Mouse (Mus musculus): ENCODE results near the gene Adgrl3. TPM values are rescaled to one million over a fixed set of nuclear protein-coding genes. Genes with fewer than 3 reads are reported as not detected.
A peak's percentile ranks its signal among the peaks of the same experiment; 100 is the strongest.

Adgrl3 gene
- total RNA-seq, 4 experiments from 2014 or later, result 202 to 218 (median 203) TPM

DNA sequence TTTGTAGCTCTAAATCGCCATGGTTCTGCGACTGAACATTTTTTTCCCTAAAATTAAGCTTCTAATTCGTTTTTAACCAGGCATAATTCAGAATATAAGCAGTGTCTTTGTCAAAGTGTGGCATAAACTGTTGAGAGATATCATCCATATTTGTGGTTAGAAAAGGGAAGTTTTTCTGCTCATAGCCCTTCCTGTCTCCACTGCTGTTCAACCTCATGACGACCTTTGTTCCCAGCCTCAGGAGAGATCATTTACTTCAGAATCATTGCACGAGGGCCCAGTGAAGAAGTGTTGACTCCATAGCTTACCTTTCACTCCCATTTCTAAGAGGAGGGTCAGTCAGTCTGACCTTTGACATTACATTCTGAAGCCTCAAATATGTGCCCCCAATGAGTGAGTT is 56.4 kb downstream of the Adgrl3 start:
- no peak for DNase-seq (ENCODE audit: low spot score in 2 of 2)

GRCm38 (mm10) chr5:81077031-81077430 is 57.1 kb downstream of the Adgrl3 start:
- no peak for DNase-seq (ENCODE audit: low spot score in 2 of 2)

- DNase-seq (ENCODE audit: low spot score in 2 of 2), result no peak
Observed at GRCm38 (mm10) chr5:81077990-81078389, 58.1 kb downstream of the Adgrl3 start.

- no peak for DNase-seq (ENCODE audit: low spot score in 2 of 2)
Observed at GRCm38 (mm10) chr5:81083698-81084360, 63.9 kb downstream of the Adgrl3 start.

GRCm38 (mm10) chr5:81085152-81085551 is 65.2 kb downstream of the Adgrl3 start:
- no peak for DNase-seq (ENCODE audit: low spot score in 2 of 2)

DNA sequence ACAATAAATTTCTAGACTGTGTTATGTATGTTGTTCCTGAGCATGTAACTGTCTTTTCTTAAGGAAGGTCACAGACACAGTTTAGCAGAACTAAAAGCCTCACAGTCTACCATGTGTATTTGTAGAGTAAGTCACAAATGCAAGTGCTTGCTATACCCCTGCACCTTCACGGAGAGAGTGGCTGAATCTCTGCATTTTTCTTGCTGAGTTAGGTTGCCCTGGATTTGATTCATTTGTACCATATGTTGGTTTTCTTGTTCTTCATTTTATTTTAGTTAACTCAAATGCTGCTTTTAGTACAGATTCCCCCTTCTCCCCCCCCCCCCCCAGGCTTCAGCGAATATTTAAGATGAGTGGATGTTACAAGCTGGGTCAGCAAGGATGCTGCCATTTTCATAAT is 68.7 kb downstream of the Adgrl3 start:
- DNase-seq (ENCODE audit: low spot score in 2 of 2), result no peak

DNA sequence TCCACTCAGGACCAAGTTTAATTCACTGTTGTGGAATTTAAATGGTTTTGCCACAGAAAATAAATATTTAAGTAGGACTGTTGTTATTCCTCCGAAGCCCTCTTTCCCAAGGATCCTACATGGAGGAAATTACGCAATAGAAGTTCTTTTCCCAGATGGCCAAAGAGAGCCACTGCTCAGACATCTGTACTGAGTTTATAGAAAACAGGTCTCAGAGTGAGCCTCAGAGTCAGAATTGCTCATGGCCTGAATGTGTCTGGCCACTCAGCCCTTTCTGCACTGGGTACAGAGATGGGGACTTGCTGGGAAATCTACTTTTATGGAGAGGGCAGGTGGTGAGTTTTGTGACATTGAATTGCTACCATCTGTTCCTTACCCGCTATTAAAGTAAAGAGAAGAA is 74.7 kb downstream of the Adgrl3 start:
- DNase-seq (ENCODE audit: low spot score in 2 of 2), result no peak

GRCm38 (mm10) chr5:81097131-81097530 is 77.2 kb downstream of the Adgrl3 start:
- DNase-seq (ENCODE audit: low spot score in 2 of 2), result no peak

GRCm38 (mm10) chr5:81107431-81107830 is 87.5 kb downstream of the Adgrl3 start:
- no peak for DNase-seq (ENCODE audit: low spot score in 2 of 2)

- no peak for DNase-seq (ENCODE audit: low spot score in 2 of 2)
Observed at GRCm38 (mm10) chr5:81124483-81124882, 104.5 kb downstream of the Adgrl3 start.

DNA sequence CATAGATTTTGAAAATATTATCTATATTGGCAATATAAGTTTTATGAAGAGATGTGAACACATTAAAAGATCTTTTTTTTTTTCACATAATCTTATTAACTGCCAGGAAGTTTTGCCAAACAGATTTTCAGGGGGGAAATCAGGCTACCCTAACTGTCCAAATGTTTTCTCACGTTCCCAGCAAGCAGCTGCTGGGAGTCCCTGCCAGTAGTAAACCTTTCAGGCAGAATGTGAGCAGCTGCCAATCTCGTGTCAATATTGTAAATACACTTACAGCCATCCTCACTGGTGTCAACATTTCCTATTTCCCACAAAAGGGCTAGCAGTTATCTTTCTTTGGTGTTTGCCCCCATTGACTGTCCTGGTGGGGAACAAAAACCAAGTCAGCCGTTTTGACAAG is 107.7 kb downstream of the Adgrl3 start:
- no peak for DNase-seq (ENCODE audit: low spot score in 2 of 2)

GRCm38 (mm10) chr5:81136394-81136793 is 116.5 kb downstream of the Adgrl3 start:
- DNase-seq (ENCODE audit: low spot score in 2 of 2), result no peak

DNA sequence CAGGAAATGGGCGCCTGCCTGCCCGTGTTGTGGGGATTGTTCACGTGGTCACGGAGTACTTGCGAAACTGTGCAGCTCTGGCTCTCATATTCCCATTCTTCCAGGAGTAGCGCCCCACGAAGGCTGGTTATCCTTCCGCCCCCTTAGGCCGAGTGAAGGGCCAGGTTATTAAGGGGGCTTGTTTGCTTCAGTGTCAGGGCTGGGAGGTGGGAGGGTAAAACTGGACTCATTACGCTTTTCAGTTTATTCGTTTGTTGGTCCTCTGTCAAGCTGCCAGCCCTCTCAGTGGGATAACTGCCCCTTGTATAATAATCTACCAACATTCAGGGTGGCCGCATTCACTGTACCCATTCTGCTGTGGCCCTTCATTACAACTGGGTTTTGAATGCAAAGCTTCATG is 135.9 kb downstream of the Adgrl3 start:
- peak in 1 of 2 experiments; percentile 27 for DNase-seq (ENCODE audit: low spot score in 2 of 2)

- peak in 1 of 2 experiments; percentile 43 for DNase-seq (ENCODE audit: low spot score in 2 of 2)
Observed at GRCm38 (mm10) chr5:81156281-81156680, 136.3 kb downstream of the Adgrl3 start.

GRCm38 (mm10) chr5:81156796-81157195 is 136.9 kb downstream of the Adgrl3 start:
- DNase-seq (ENCODE audit: low spot score in 2 of 2), result no peak

DNA sequence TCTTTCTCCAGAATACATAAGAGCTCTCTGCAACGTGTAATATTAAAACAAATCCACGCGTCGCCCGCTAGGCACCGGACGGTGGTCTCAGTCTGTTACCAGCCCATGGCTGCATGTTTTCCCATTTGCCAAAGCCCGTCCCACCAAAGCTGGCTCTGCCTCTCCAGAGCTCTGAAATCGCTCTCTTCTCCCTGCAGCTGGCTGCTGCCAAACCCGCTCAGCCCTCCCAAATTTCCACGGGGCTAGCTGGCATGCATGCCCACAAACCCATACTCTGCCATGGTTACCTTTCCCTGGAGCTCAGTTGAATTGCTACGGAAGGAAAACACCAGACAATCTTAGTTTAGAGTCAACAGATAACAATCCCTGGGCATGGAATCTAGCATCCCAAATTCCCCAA is 139.1 kb downstream of the Adgrl3 start:
- DNase-seq (ENCODE audit: low spot score in 2 of 2), result no peak

GRCm38 (mm10) chr5:81160431-81160830 is 140.5 kb downstream of the Adgrl3 start:
- DNase-seq (ENCODE audit: low spot score in 2 of 2), result no peak

DNA sequence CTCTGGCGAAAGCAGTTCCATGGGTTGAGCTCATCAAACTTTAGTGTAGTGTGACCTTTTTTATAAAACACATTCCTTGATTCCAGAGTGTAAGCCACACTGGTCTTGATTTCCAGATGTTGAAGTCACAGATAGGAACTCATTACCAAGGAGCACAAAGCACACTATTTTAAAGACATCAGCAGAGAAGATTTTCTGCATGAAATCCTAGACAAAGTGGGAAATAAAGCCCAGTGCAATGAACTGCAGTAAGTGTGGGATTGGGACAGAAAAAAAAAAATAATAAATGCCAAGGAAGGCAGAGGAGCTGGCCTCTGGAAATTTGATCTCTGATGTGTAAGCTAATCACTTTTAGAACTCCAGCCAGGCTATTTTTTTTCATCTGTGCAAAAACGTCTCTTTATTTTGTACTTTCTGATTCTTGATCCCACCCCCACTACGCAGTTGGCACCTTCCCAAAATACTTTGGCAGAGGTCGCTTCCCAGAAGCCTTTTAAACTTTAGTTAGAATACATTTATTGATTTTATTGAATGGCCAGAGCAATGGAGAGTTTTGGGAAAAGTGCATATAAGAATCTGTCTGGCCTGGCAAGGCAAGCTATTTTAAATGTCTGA is 169.0 kb downstream of the Adgrl3 start:
- no peak for DNase-seq (ENCODE audit: low spot score in 2 of 2)

DNA sequence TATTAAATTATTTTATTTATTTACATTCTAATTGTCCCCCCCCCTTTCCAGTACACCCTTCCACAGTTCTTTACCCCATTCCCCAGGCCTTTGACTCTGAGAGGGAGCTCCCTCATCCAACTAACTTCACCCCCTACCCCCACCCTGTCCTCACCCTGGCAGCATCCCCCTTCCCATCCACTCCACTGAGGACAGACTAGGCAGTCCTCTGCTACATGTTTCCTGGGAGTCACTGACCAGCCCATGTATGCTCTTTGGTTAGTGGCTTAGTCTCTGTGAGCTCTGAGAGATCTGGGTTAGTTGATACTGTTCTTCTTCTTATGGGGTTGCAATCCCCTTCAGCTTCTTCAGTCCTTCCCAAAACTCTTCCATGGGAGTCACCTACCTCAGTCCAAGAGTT is 180.4 kb downstream of the Adgrl3 start:
- DNase-seq (ENCODE audit: low spot score in 2 of 2), result no peak

- DNase-seq (ENCODE audit: low spot score in 2 of 2), result no peak
Observed at GRCm38 (mm10) chr5:81201885-81202284, 181.9 kb downstream of the Adgrl3 start.

GRCm38 (mm10) chr5:81218500-81219057 is 198.6 kb downstream of the Adgrl3 start:
- no peak for DNase-seq (ENCODE audit: low spot score in 2 of 2)

- DNase-seq (ENCODE audit: low spot score in 2 of 2), result no peak
Observed at GRCm38 (mm10) chr5:81224465-81224864, 204.5 kb downstream of the Adgrl3 start.

- DNase-seq (ENCODE audit: low spot score in 2 of 2), result no peak
Observed at GRCm38 (mm10) chr5:81225486-81225885, 205.5 kb downstream of the Adgrl3 start.
